ENCODE assay signal across 9 mouse cellular contexts in genomic region chr14:123661091-123661491, GRCm38 (mm10). TPM values are rescaled to one million over a fixed set of nuclear protein-coding genes. Genes with fewer than 3 reads are reported as not detected.
DNase-seq lines count a peak whose midpoint lies in the region; ATAC-seq lines count a peak whose summit lies in the region.
"Had no signal": no experiment of that assay in that cellular context is flagged by ENCODE, and none has a peak within 500 bp of the region (broad histone marks: within the 10 kb centered on the region; RNA-seq: fewer than 3 reads in every experiment).

No protein-coding gene starts in this region.

- H3K27me3 ChIP-seq in forebrain, embryonic 15.5 days = no peaks in the 10 kb centered on the region

- H3K36me3 ChIP-seq in forebrain, embryonic 15.5 days = no peaks in the 10 kb centered on the region
- H3K36me3 ChIP-seq: G1E had no signal

- intact Hi-C loops in heart, postnatal 25 days (cut with DNase I) = no loop called here

- H3K9me3 ChIP-seq in forebrain, embryonic 15.5 days = no peaks in the 10 kb centered on the region

- H3K4me1 ChIP-seq in forebrain, embryonic 15.5 days = peaks cover 24% of the 10 kb centered on the region

- peak; percentile 12 for DNase-seq in ovary, postnatal 14 days (ENCODE audit: low spot score)
- no peak for DNase-seq in ovary, postnatal 10 days (ENCODE audit: low spot score)
- peak; percentile 35 to 53 for DNase-seq in cerebellum, adult 18-20 months
- peak; percentile 6 for DNase-seq in heart, postnatal 25 days (ENCODE audit: low spot score)
- DNase-seq in layer of hippocampus, adult 9-10 months (ENCODE audit: low spot score) = peak; percentile 6
- DNase-seq in mesoderm, embryonic 11.5 days (ENCODE audit: low read depth, low spot score) = peak; percentile 63
- peak; percentile 85 for DNase-seq in testis, postnatal 14 days (ENCODE audit: low spot score)

- peak overlapping the region; percentile 69 for H3K27ac ChIP-seq in forebrain, embryonic 15.5 days (replicated peaks)

- 16% methylated on average over 20 of the region's 20 CpGs for WGBS in forebrain, embryonic 15.5 days

- ATAC-seq in forebrain, embryonic 15.5 days (replicated peaks) = peak; percentile 89

- no peak overlapping the region for H3K4me3 ChIP-seq in forebrain, embryonic 15.5 days

- peak overlapping the region; percentile 7; the same call in 1 of the 2 replicates for H3K4me2 ChIP-seq in forebrain, embryonic 15.5 days (replicated peaks)

- no peak overlapping the region for H3K9ac ChIP-seq in forebrain, embryonic 15.5 days (replicated peaks)

RNA-seq across cellular contexts. Expression of gene Itgbl1, which starts 1.3 kb away (rescaled TPM):
- 3.1 and 3.5 TPM in 2 replicates for polyA plus RNA-seq in forebrain, embryonic 15.5 days (2015; fragmentation: Nextera tagmentation; extraction: Ambion mirVana)
- total RNA-seq in heart, postnatal 25 days (2021) = 1 to 10 TPM; 4.3 to 4.9 TPM
- polyA plus RNA-seq: G1E had no signal

RNA-seq across cellular contexts. Expression of gene Nalcn, which starts 34.1 kb away (rescaled TPM):
- polyA plus RNA-seq in forebrain, embryonic 15.5 days (2015; fragmentation: Nextera tagmentation; extraction: Ambion mirVana) = 6.5 and 7.3 TPM in 2 replicates
- total RNA-seq in heart, postnatal 25 days (2021) = under 1 TPM; 0.18 to 0.28 TPM
- polyA plus RNA-seq: G1E had no signal
